Comparison of ENCODE assay signal across 1 mouse cellular context in the genomic region with DNA sequence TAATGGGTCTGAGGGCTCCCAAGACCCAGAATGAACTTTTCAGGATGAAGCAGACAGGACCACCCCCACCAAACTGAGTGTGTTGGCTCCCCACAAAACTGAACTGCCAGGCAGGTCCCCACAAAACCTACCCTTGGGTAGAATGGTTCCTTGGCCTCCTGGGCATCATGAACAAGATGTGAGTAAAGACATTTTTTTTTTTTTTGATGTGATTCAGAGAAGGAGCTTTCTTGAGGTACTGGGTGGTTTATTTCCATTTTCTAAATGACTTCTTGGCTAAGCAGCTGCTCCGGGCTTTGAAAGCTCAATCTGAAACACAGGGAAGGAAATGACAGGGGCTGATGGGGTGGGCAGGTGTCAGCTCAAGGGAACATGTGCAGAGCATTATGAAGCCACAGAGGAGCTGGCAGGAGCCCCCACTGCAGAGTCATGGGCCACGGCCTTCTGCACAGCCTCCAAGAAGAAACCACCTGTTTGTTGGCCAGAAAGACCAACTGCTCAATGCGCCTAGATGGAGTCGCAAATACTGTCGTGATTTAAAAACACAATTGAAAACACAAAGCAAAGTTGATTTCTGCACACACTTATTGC.
TF ChIP-seq lines count a peak whose summit lies in the region.

No protein-coding gene starts in this region.

TF ChIP-seq in CH12.LX, 34 proteins besides CTCF, POLR2A, EP300 and RAD21 (continued from another document):
- TF ChIP-seq MAZ (IDR thresholded peaks at IDR 0.05; ENCODE audit: low read depth, low read length) (no peak), HCFC1 (IDR thresholded peaks at IDR 0.05; ENCODE audit: low read depth, low read length) (no peak), TBP (conservative IDR thresholded peaks at IDR 0.05; ENCODE audit: low read depth, low read length) (no peak), ETS1 (conservative IDR thresholded peaks at IDR 0.05; ENCODE audit: low read depth, low read length) (peak; percentile 80), JUND (conservative IDR thresholded peaks at IDR 0.05; ENCODE audit: low read depth, low read length) (no peak), CHD1 (IDR thresholded peaks at IDR 0.05; ENCODE audit: low read depth, low read length) (no peak), ZKSCAN1 (IDR thresholded peaks at IDR 0.05; ENCODE audit: borderline replicate concordance, low read depth, low read length) (no peak), POLR2AphosphoS2 (IDR thresholded peaks at IDR 0.05; ENCODE audit: low read depth, low read length) (no peak), USF2 (conservative IDR thresholded peaks at IDR 0.05; ENCODE audit: low read depth, low read length) (no peak), ELF1 (IDR thresholded peaks at IDR 0.05; ENCODE audit: low read depth, low read length) (no peak), TCF12 (IDR thresholded peaks at IDR 0.05; ENCODE audit: low read depth, low read length) (peak; percentile 91), MAX (IDR thresholded peaks at IDR 0.05; ENCODE audit: low read length) (peak; percentile 55; the same call in 1 of the 2 replicates), ZMIZ1 (IDR thresholded peaks at IDR 0.05; ENCODE audit: low read depth, low read length) (no peak), SIN3A (IDR thresholded peaks at IDR 0.05; ENCODE audit: low read length) (no peak)
